Mouse (Mus musculus): ENCODE measurements at regions not wholly inside any gene's neighbourhood (a gene's known extent, or its start where the extent isn't known, plus 50 kb on each side); places are given as distances from the start of the nearest gene placed in this dataset.
"Not testable (repeated sequence)": the region's sequence is repeated elsewhere in the genome, so short reads cannot be mapped to it uniquely, and the experiment has no call there.

GRCm38 (mm10) chr8:88064414-88065110 is 54.0 kb upstream of the Cnep1r1 start:
- H3K9ac ChIP-seq, result no peak overlapping the region
- no peak overlapping the region for H3K4me3 ChIP-seq
- H3K4me1 ChIP-seq (replicated peaks), result no peaks in the 10 kb centered on the region
- ATAC-seq (replicated peaks; ENCODE audit: insufficient number of reproducible peaks, insufficient read depth, low FRiP score, low read depth), result no peak
- H3K27ac ChIP-seq, result no peak overlapping the region
- no peaks in the 10 kb centered on the region for H3K27me3 ChIP-seq
- WGBS, result 83% methylated on average over 13 of the region's 13 CpGs
- H3K36me3 ChIP-seq, result no peaks in the 10 kb centered on the region
- H3K9me3 ChIP-seq (replicated peaks), result no peaks in the 10 kb centered on the region
- no peak overlapping the region for H3K4me2 ChIP-seq

GRCm38 (mm10) chr8:88059107-88059506 is 59.5 kb upstream of the Cnep1r1 start:
- H3K27me3 ChIP-seq; H3K9me3 ChIP-seq (replicated peaks); ATAC-seq (replicated peaks; ENCODE audit: insufficient number of reproducible peaks, insufficient read depth, low FRiP score, low read depth); H3K9ac ChIP-seq; H3K4me2 ChIP-seq; H3K27ac ChIP-seq; H3K4me3 ChIP-seq; H3K36me3 ChIP-seq; H3K4me1 ChIP-seq (replicated peaks): not testable (repeated sequence)
- WGBS, result 83% methylated on average over 1 of the region's 1 CpGs

- H3K36me3 ChIP-seq, result no peaks in the 10 kb centered on the region
- 82% methylated on average over 7 of the region's 7 CpGs for whole genome bisulfite sequencing
- H3K4me1 ChIP-seq (replicated peaks), result no peaks in the 10 kb centered on the region
- no peaks in the 10 kb centered on the region for H3K9me3 ChIP-seq (replicated peaks)
- H3K4me2 ChIP-seq, result no peak overlapping the region
- H3K27ac ChIP-seq, result no peak overlapping the region
- no peak overlapping the region for H3K9ac ChIP-seq
- H3K27me3 ChIP-seq, result no peaks in the 10 kb centered on the region
- H3K4me3 ChIP-seq, result no peak overlapping the region
- ATAC-seq (replicated peaks; ENCODE audit: insufficient number of reproducible peaks, insufficient read depth, low FRiP score, low read depth), result no peak
These were observed 60.8 kb upstream of the Cnep1r1 start for GRCm38 (mm10) chr8:88057686-88058234.

GRCm38 (mm10) chr8:88050651-88051050 is 67.9 kb upstream of the Cnep1r1 start:
- H3K4me3 ChIP-seq, result no peak overlapping the region
- H3K4me2 ChIP-seq, result no peak overlapping the region
- H3K9me3 ChIP-seq (replicated peaks), result no peaks in the 10 kb centered on the region
- WGBS, result 72% methylated on average over 10 of the region's 10 CpGs
- H3K9ac ChIP-seq, result no peak overlapping the region
- no peaks in the 10 kb centered on the region for H3K36me3 ChIP-seq
- H3K27me3 ChIP-seq, result no peaks in the 10 kb centered on the region
- no peak overlapping the region for H3K27ac ChIP-seq
- peaks cover 4% of the 10 kb centered on the region; the same call in 1 of the 2 replicates for H3K4me1 ChIP-seq (replicated peaks)
- ATAC-seq (replicated peaks; ENCODE audit: insufficient number of reproducible peaks, insufficient read depth, low FRiP score, low read depth), result no peak

- Histone ChIP-seq H3K4me3 (no peak overlapping the region), H3K4me2 (no peak overlapping the region), H3K9me3 (replicated peaks) (no peaks in the 10 kb centered on the region), H3K4me1 (replicated peaks) (peaks cover 4% of the 10 kb centered on the region; the same call in 1 of the 2 replicates), H3K27me3 (no peaks in the 10 kb centered on the region), H3K36me3 (no peaks in the 10 kb centered on the region), H3K27ac (no peak overlapping the region), H3K9ac (no peak overlapping the region)
- 33% methylated on average over 5 of the region's 5 CpGs for WGBS
- no peak for ATAC-seq (replicated peaks; ENCODE audit: insufficient number of reproducible peaks, insufficient read depth, low FRiP score, low read depth)
These were observed 69.5 kb upstream of the Cnep1r1 start for GRCm38 (mm10) chr8:88049091-88049490.

GRCm38 (mm10) chr8:88045995-88046394 is 72.6 kb upstream of the Cnep1r1 start:
- Histone ChIP-seq H3K4me2 (no peak overlapping the region), H3K4me1 (replicated peaks) (peaks cover 4% of the 10 kb centered on the region; the same call in 1 of the 2 replicates), H3K9ac (no peak overlapping the region), H3K27me3 (no peaks in the 10 kb centered on the region), H3K27ac (no peak overlapping the region), H3K9me3 (replicated peaks) (no peaks in the 10 kb centered on the region), H3K36me3 (no peaks in the 10 kb centered on the region), H3K4me3 (no peak overlapping the region)
- WGBS, result 67% methylated on average over 4 of the region's 4 CpGs
- ATAC-seq (replicated peaks; ENCODE audit: insufficient number of reproducible peaks, insufficient read depth, low FRiP score, low read depth), result no peak

GRCm38 (mm10) chr8:88039286-88039685 is 79.3 kb upstream of the Cnep1r1 start:
- Histone ChIP-seq H3K4me3 (no peak overlapping the region), H3K27ac (no peak overlapping the region), H3K4me1 (replicated peaks) (no peaks in the 10 kb centered on the region), H3K27me3 (no peaks in the 10 kb centered on the region), H3K9ac (no peak overlapping the region), H3K36me3 (no peaks in the 10 kb centered on the region), H3K9me3 (replicated peaks) (no peaks in the 10 kb centered on the region), H3K4me2 (no peak overlapping the region)
- no peak for ATAC-seq (replicated peaks; ENCODE audit: insufficient number of reproducible peaks, insufficient read depth, low FRiP score, low read depth)
- WGBS, result 29% methylated on average over 6 of the region's 6 CpGs

- no peak overlapping the region for H3K4me3 ChIP-seq
- WGBS, result 78% methylated on average over 2 of the region's 2 CpGs
- ATAC-seq (replicated peaks; ENCODE audit: insufficient number of reproducible peaks, insufficient read depth, low FRiP score, low read depth), result no peak
- H3K27ac ChIP-seq, result no peak overlapping the region
- no peak overlapping the region for H3K4me2 ChIP-seq
- no peaks in the 10 kb centered on the region for H3K9me3 ChIP-seq (replicated peaks)
- no peak overlapping the region for H3K9ac ChIP-seq
- no peaks in the 10 kb centered on the region for H3K4me1 ChIP-seq (replicated peaks)
- H3K36me3 ChIP-seq, result no peaks in the 10 kb centered on the region
- no peaks in the 10 kb centered on the region for H3K27me3 ChIP-seq
These were observed 78.6 kb upstream of the Zfp423 start for GRCm38 (mm10) chr8:88037994-88038393.

- H3K27ac ChIP-seq, result no peak overlapping the region
- 67% methylated on average over 6 of the region's 6 CpGs for WGBS
- no peaks in the 10 kb centered on the region for H3K36me3 ChIP-seq
- no peaks in the 10 kb centered on the region for H3K27me3 ChIP-seq
- no peak overlapping the region for H3K4me3 ChIP-seq
- no peak overlapping the region for H3K9ac ChIP-seq
- ATAC-seq (replicated peaks; ENCODE audit: insufficient number of reproducible peaks, insufficient read depth, low FRiP score, low read depth), result no peak
- no peak overlapping the region for H3K4me2 ChIP-seq
- no peaks in the 10 kb centered on the region for H3K9me3 ChIP-seq (replicated peaks)
- H3K4me1 ChIP-seq (replicated peaks), result no peaks in the 10 kb centered on the region
These were observed 73.7 kb upstream of the Zfp423 start for GRCm38 (mm10) chr8:88033054-88033453.

- WGBS, result 82% methylated on average over 14 of the region's 14 CpGs
- H3K9ac ChIP-seq, result no peak overlapping the region
- H3K9me3 ChIP-seq (replicated peaks), result no peaks in the 10 kb centered on the region
- no peaks in the 10 kb centered on the region for H3K4me1 ChIP-seq (replicated peaks)
- no peak overlapping the region for H3K4me3 ChIP-seq
- no peak overlapping the region for H3K27ac ChIP-seq
- H3K27me3 ChIP-seq, result 0 out of 2 replicates have a peak, but pooled peaks cover 5% of the 10 kb centered on the region
- no peak overlapping the region for H3K4me2 ChIP-seq
- no peak for ATAC-seq (replicated peaks; ENCODE audit: insufficient number of reproducible peaks, insufficient read depth, low FRiP score, low read depth)
- H3K36me3 ChIP-seq, result no peaks in the 10 kb centered on the region
These were observed 65.1 kb upstream of the Zfp423 start for GRCm38 (mm10) chr8:88024496-88024895.

- ATAC-seq (replicated peaks; ENCODE audit: insufficient number of reproducible peaks, insufficient read depth, low FRiP score, low read depth), result no peak
These were observed 64.0 kb upstream of the Zfp423 start for GRCm38 (mm10) chr8:88023423-88023822.

More at GRCm38 (mm10) chr8:88023423-88023822, 64.0 kb upstream of the Zfp423 start:
- no peak overlapping the region for H3K27ac ChIP-seq
- no peaks in the 10 kb centered on the region for H3K9me3 ChIP-seq (replicated peaks)
- H3K27me3 ChIP-seq, result 0 out of 2 replicates have a peak, but pooled peaks cover 5% of the 10 kb centered on the region
- no peaks in the 10 kb centered on the region for H3K4me1 ChIP-seq (replicated peaks)
- H3K4me2 ChIP-seq, result no peak overlapping the region
- no peak overlapping the region for H3K4me3 ChIP-seq
- no peak overlapping the region for H3K9ac ChIP-seq
- H3K36me3 ChIP-seq, result no peaks in the 10 kb centered on the region
- WGBS, result 13% methylated on average over 5 of the region's 5 CpGs
